25 mouse cellular contexts compared by ENCODE assay signal in genomic region chr1:66562332-66562731, GRCm38 (mm10).
DNase-seq lines count a peak whose midpoint lies in the region; ATAC-seq lines count a peak whose summit lies in the region.
"Had no signal": no experiment of that assay in that cellular context is flagged by ENCODE, and none has a peak within 500 bp of the region (broad histone marks: within the 10 kb centered on the region; RNA-seq: fewer than 3 reads in every experiment).

No protein-coding gene starts in this region.

- H3K4me3 ChIP-seq in neural tube, embryonic 13.5 days: no peak overlapping the region
- no peak overlapping the region for H3K4me3 ChIP-seq in limb, embryonic 13.5 days
- no peak overlapping the region for H3K4me3 ChIP-seq in neural tube, embryonic 15.5 days (replicated peaks)
- H3K4me3 ChIP-seq in heart, embryonic 10.5 days: no peak overlapping the region
- H3K4me3 ChIP-seq: embryonic facial prominence, embryonic 10.5 days; embryonic facial prominence, embryonic 13.5 days; erythroblast, embryonic 14.5 days; forebrain, embryonic 12.5 days; forebrain, embryonic 15.5 days; heart, embryonic 12.5 days; heart, embryonic 15.5 days had no signal

- no peaks in the 10 kb centered on the region for H3K36me3 ChIP-seq in neural tube, embryonic 13.5 days
- no peaks in the 10 kb centered on the region for H3K36me3 ChIP-seq in limb, embryonic 13.5 days
- no peaks in the 10 kb centered on the region for H3K36me3 ChIP-seq in neural tube, embryonic 15.5 days
- H3K36me3 ChIP-seq in heart, embryonic 10.5 days: no peaks in the 10 kb centered on the region
- H3K36me3 ChIP-seq: embryonic facial prominence, embryonic 10.5 days; embryonic facial prominence, embryonic 13.5 days; forebrain, embryonic 12.5 days; forebrain, embryonic 15.5 days; heart, embryonic 12.5 days; heart, embryonic 15.5 days had no signal

- H3K4me1 ChIP-seq in neural tube, embryonic 13.5 days (replicated peaks): no peaks in the 10 kb centered on the region
- H3K4me1 ChIP-seq in limb, embryonic 13.5 days: peaks cover 18% of the 10 kb centered on the region
- no peaks in the 10 kb centered on the region for H3K4me1 ChIP-seq in neural tube, embryonic 15.5 days
- no peaks in the 10 kb centered on the region for H3K4me1 ChIP-seq in heart, embryonic 10.5 days
- H3K4me1 ChIP-seq: forebrain, embryonic 12.5 days; forebrain, embryonic 15.5 days; heart, embryonic 12.5 days; heart, embryonic 15.5 days had no signal

- no peak for ATAC-seq in neural tube, embryonic 13.5 days (ENCODE audit: low read depth)
- peak; percentile 75 for ATAC-seq in limb, embryonic 13.5 days (ENCODE audit: low FRiP score, low read depth)
- no peak for ATAC-seq in neural tube, embryonic 15.5 days (ENCODE audit: low FRiP score)
- ATAC-seq: CD4-positive, CD25-positive, alpha-beta regulatory T cell, adult 4 months; forebrain, embryonic 15.5 days had no signal

- no peaks in the 10 kb centered on the region for H3K27me3 ChIP-seq in neural tube, embryonic 13.5 days
- H3K27me3 ChIP-seq in limb, embryonic 13.5 days: no peaks in the 10 kb centered on the region
- no peaks in the 10 kb centered on the region for H3K27me3 ChIP-seq in neural tube, embryonic 15.5 days (replicated peaks)
- H3K27me3 ChIP-seq in heart, embryonic 10.5 days (ENCODE audit: insufficient read depth, poor library complexity, severe bottlenecking): no peaks in the 10 kb centered on the region
- H3K27me3 ChIP-seq: embryonic facial prominence, embryonic 13.5 days; forebrain, embryonic 12.5 days; forebrain, embryonic 15.5 days; heart, embryonic 12.5 days; heart, embryonic 15.5 days had no signal

- H3K9me3 ChIP-seq in neural tube, embryonic 13.5 days: no peaks in the 10 kb centered on the region
- H3K9me3 ChIP-seq in limb, embryonic 13.5 days: no peaks in the 10 kb centered on the region
- H3K9me3 ChIP-seq in neural tube, embryonic 15.5 days (replicated peaks): no peaks in the 10 kb centered on the region
- no peaks in the 10 kb centered on the region for H3K9me3 ChIP-seq in heart, embryonic 10.5 days
- H3K9me3 ChIP-seq: embryonic facial prominence, embryonic 10.5 days; embryonic facial prominence, embryonic 13.5 days; forebrain, embryonic 12.5 days; forebrain, embryonic 15.5 days; heart, embryonic 12.5 days; heart, embryonic 15.5 days had no signal

- no peak overlapping the region for H3K9ac ChIP-seq in neural tube, embryonic 13.5 days
- no peak overlapping the region for H3K9ac ChIP-seq in limb, embryonic 13.5 days
- H3K9ac ChIP-seq in neural tube, embryonic 15.5 days (replicated peaks): no peak overlapping the region
- H3K9ac ChIP-seq: embryonic facial prominence, embryonic 13.5 days; forebrain, embryonic 12.5 days; forebrain, embryonic 15.5 days; heart, embryonic 12.5 days; heart, embryonic 15.5 days had no signal

- no peak for DNase-seq in neural tube, embryonic 10.5 days (ENCODE audit: extremely low spot score, low spot score)
- DNase-seq in heart, adult 18-20 months: no peak
- no peak for DNase-seq in heart, embryonic 10.5 days (ENCODE audit: low spot score)
- DNase-seq: adrenal gland, adult 2 months; adrenal gland, postnatal 25 days; cerebellum, adult 11-12 months; cerebellum, adult 8-10 months; cerebellum, postnatal 10 days; cerebellum, postnatal 36 days; embryo, embryonic 11 days; gastrocnemius, postnatal 10 days; gastrocnemius, postnatal 36 days; heart, postnatal 10 days; heart, postnatal 4 days had no signal

- H3K4me2 ChIP-seq in neural tube, embryonic 13.5 days: no peak overlapping the region
- H3K4me2 ChIP-seq in limb, embryonic 13.5 days (replicated peaks): no peak overlapping the region
- H3K4me2 ChIP-seq in neural tube, embryonic 15.5 days: no peak overlapping the region
- H3K4me2 ChIP-seq: embryonic facial prominence, embryonic 13.5 days; forebrain, embryonic 12.5 days; forebrain, embryonic 15.5 days; heart, embryonic 12.5 days; heart, embryonic 15.5 days had no signal

- H3K27ac ChIP-seq in neural tube, embryonic 13.5 days (replicated peaks): peak overlapping the region; percentile 59
- no peak overlapping the region for H3K27ac ChIP-seq in limb, embryonic 13.5 days
- H3K27ac ChIP-seq in neural tube, embryonic 15.5 days (replicated peaks): 0 out of 2 replicates have a peak overlapping the region, but pooled peaks have one; percentile 10
- H3K27ac ChIP-seq in heart, embryonic 10.5 days: no peak overlapping the region
- H3K27ac ChIP-seq: embryonic facial prominence, embryonic 10.5 days; embryonic facial prominence, embryonic 13.5 days; forebrain, embryonic 12.5 days; forebrain, embryonic 15.5 days; heart, embryonic 15.5 days had no signal

- WGBS in neural tube, embryonic 13.5 days: 72% methylated on average over 2 of the region's 2 CpGs
- WGBS in limb, embryonic 13.5 days: 24% methylated on average over 2 of the region's 2 CpGs
- WGBS in neural tube, embryonic 15.5 days: 56% methylated on average over 2 of the region's 2 CpGs
- WGBS in heart, embryonic 10.5 days: 71% methylated on average over 2 of the region's 2 CpGs

Comparison
In these comparisons a context has a peak if more than half of its experiments do, and no peak if none do; other contexts are left out.
1. H3K27ac ChIP-seq: peak in neural tube, embryonic 13.5 days (single experiment) and neural tube, embryonic 15.5 days (single experiment); none in limb, embryonic 13.5 days (single experiment) and heart, embryonic 10.5 days (single experiment).